Mouse (Mus musculus): ENCODE data around the gene Ncf2.

DNA sequence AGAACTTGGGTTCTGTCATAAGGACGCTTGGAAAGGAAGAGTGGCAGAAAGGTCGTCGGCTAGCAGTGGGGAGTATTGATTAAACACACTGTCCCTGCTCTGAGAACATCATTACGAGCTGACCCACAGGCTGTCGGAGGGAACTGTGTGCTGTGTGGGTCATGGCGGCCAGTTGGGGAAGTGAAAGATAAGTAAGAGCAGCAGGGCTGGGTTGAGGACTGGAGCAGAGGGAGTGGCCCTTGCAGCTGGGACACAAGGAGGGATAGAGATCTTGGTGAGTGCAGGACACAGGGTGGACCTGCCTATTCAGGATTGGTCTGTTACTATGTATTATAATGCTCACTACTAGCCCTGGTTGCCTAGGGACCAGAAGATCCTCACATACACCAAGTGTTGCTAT is 4.9 kb downstream of the Ncf2 start:
- TF ChIP-seq CTCF (IDR thresholded peaks at IDR 0.05; ENCODE audit: low read depth), result no peak
- TF ChIP-seq EP300 (optimal IDR thresholded peaks at IDR 0.05), result no peak
